Mouse (Mus musculus) left cerebral cortex, adult 18-20 months (tissue): ENCODE results near the gene Esrrg. TPM values are rescaled to one million over a fixed set of nuclear protein-coding genes. Genes with fewer than 3 reads are reported as not detected.
A peak's percentile ranks its signal among the peaks of the same experiment; 100 is the strongest.

Experiments used
- DNase-seq, 2 experiments: peaks; one replicate each; pipeline ENCODE4 v3.0.0; 2021 to 2022; ENCODE audit warnings: low spot score in 2 of 2, mixed read lengths in 1 of 2
- total RNA-seq, 2 experiments: library from RNA; stranded (reverse); gene quantifications; 2 replicates each; pipeline ENCODE4 v1.2.3; 2021

Gene Esrrg
- total RNA-seq, 2 experiments from 2014 or later: 24.6 to 28.1 TPM

DNA sequence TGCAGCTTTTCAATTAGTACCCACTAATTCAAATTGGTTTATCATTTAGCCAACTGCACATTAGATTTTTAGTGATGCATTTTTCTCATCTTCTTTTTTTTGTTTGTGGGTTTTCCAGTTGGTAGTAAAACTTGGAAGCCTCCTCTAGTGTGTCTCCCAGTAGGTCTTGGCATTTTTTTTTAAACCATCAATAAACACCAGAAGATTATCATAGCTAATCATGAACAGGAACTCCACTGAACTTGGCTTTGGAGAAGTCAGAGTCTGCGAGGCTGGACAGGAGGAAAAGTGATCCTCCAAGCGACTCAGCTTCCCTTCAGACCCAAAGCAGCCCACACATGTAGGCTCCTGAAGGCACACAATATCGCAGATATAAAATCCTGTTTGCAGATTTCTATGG, 155.2 kb downstream of the Esrrg start:
- DNase-seq: no peak

DNA sequence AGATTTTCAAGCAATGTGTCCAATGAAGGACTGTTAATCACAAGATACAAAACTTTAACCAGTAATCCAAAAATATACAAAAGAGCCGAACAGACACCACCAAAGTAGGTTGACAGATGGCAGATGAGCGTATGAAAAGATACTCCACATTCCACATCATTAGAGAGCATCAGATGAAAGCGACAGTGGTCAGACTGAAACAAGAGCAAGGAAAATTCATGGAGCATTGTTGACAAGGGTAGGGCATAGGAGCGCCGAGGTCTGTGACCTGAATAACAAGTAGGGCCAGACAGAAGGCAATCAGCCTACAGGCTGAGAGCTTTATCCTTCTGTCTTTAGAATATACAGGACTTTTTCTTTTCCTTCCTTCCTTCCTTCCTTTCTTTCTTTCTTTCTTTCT, 157.0 kb downstream of the Esrrg start:
- DNase-seq: no peak

DNA sequence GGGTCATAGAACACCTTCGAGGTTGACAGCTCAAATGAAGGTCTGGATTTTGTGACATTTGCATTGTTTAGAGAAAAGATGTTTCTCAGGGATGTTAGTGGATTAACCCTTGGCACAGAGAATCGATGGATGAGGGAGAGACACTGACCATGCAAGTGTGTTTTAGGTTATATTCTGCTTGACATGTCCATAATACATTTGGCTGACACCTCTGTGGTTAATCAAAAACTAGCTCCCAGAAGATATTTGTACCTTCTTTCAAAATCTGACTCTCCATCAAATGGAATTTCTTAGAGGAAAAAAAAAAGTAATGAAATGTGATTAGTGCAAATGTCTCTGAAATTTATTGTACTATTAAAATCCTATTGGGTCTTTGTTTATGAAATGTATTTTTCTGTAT, 158.8 kb downstream of the Esrrg start:
- no peak for DNase-seq

DNA sequence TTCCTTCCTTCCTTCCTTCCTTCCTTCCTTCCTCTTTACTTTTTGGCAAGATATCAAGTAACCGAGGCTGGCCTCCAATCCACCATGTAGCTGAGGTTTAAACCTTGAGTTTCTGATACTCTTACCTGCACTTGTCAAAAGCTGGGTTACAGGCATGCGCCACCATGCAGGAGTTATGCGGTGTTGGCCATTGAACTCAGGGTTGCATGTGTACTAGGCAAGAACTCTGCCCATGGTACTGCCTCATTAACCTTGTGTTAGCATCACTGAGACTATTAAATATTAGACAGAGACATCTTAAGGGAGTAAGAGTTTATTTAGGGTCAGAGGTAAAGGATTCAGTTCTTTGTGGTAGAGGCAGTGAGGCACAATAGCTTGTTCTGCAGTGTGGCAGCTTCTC, 161.6 kb downstream of the Esrrg start:
- DNase-seq: no peak

DNA sequence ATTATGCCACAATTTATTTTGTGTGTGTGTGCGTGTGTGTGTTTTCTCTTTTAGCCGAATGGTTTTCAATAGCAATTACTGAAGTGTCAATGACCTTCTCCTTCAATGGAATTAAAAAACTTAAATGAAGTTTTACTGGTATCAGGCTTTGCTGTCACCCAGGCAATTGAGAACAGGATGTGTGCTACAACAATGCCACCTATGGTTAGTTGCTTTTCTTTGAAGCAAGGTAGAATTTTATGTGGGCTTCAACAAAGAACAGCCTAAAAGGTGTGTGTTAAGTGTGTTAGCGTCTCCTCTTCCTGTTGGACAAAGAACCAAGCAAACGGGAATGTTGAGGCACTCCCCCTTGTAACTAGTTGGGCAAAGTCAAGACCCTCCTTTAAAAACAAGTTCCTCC, 162.5 kb downstream of the Esrrg start:
- DNase-seq: no peak

DNA sequence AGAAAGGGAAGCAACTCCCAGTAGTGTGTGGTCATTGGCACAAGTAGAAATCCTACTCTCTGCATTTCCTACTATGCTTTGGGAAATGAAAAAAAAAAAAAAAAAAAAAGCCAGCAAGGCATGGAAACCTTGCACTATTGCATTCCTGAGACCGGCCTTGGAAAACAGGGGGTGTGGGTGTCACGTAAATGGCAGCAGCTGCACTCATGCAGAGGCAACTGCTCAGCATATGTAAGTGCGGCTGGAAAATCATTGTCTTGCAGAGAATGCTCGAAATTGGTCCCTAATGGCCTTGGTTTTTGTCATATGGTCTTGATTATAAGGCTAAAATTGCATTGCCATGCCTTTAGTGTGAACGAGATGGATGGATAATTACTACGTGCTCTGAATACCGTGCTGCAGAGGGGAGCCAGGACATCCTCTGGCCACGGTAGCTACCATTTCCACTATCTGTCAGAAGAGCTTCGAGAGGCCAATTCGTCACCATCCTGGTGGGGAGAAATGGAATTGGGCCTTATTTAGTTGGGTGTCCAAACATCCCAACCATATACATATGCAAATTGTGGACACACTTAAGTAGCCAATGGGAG, 171.1 kb downstream of the Esrrg start:
- no peak for DNase-seq

GRCm38 (mm10) chr1:187785226-187785625, 176.6 kb downstream of the Esrrg start:
- DNase-seq: peak; percentile 30 to 31

GRCm38 (mm10) chr1:187787055-187788016, 178.7 kb downstream of the Esrrg start:
- no peak for DNase-seq

DNA sequence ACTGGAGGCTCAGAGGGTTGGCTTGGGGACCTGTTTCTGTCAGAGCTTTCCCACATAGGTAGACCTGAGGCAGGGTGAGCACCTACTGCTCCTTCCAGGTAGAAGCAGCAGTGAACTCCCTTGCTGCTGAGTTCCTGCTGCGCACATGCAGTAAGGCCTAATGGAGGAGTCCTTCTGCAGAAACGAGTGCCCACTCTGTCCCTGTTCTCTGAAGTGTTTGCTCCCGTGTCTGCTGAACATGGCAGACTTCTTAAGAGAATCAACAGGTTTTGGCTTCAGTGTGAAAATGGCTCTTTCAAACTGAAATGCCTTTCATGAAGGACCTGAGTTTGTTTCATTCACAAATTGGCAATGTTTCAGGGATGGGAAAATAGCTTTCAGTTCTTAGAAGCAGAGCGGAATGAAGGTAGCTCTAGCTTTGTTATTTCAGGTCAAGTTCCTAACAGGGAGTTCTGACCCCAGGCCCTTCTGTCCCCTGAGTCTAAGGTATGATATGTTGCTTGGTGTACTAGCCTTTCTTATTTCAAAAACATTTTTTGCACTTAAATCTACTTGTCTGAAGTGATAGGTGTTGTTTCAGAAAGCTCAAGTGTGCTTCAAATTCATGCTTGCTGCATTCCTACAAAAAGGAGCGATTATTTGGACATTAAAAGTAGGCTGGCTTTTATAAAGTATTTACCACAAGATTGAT, 185.8 kb downstream of the Esrrg start:
- no peak for DNase-seq

DNA sequence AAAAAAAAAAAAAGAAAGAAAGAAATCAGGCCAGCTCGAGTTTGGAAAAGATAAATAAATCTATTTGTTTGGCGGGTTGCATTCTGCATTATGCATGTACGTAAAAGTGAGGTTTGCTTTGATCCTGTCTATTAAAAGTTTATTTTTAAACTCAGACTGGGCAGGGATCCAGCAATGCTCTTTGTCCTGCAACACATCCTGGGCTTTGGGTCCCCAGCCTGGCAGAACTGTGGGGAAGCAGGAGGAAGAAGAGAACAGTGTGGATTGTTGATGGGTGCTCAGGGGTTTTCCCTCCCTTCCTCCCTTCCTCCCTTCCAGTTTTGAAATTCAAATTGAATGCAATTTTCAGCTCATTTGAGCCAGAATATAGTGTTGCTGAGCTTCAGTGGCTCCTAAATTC, 187.0 kb downstream of the Esrrg start:
- DNase-seq: no peak

- no peak for DNase-seq
These were observed 190.7 kb downstream of the Esrrg start for GRCm38 (mm10) chr1:187799300-187799699.

DNA sequence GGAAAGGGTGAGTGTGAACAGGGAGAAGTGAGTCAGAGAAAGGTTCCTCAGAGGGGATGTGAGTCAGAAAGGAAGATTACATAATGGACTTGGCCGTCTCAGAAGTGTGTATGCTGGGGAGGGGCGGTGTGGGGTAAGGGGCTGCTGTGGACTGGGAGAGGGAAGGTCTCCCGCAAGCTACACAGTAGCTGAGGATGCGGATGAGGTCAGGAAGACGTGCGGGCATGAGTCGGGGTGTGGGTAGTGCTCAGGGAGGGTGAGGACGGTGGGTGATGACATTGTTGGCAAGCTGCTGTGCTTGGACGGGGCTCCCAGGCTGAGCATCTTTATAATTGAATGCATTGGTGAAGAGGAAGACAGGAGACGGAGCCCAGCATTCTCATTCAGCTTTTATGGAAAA, 192.2 kb downstream of the Esrrg start:
- DNase-seq: no peak

DNA sequence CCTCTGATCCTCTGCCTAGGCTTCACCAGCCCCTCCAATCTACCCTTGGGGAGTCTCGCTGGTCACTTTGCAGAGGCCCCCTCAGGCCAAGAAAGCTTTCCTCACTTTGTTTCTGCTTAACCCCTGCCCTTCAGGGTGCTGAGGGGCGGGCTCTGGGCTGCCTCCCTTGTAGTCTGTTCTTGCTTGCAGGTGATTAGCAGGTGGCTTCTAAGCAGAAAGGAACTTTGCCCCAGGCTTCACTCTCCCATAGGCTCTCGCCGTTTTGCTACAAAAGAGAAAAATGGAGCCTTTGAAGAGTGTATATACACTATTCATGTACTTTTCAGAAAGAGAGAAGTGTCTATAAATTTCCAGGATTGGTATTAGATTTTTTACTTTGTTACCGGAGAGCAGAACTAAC, 195.0 kb downstream of the Esrrg start:
- no peak for DNase-seq

DNA sequence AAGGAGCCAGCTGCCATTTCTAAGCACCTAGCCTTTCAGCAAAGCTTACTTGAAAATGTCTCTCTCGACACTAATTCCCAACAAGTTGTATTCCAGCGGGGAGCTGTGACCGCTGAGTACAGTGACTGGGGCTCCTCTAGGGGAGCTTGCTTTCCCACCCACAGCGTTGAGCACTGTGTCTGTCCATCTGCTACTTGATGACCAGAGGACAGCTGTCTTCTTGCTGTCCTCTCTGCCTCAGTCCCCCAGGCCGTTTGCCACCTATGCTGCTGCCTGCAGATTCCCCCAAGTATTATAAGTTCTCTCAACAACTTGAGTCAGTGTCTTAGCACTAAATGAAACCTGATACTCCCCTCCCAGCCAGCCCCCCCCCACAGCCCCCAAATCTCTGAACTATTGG, 195.4 kb downstream of the Esrrg start:
- DNase-seq: no peak

DNA sequence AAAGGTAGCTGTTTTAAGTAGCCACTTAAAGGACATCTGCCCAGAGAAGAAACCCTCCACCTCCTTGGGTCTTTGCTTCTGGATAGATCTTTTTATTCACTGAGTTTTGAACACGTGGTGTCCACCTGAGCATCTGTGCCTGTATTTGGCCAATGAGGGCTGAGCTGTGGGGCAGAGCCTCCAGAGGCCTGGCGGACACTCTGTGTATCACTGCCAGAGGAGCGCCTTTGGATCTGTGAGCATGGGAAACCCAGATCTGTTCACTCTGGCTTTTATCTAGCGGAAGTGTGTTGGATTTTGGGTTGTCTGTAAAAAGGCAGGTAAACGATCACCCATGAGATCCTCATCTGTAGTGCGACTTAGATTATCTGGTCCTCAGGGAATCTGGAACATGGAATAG, 196.4 kb downstream of the Esrrg start:
- no peak for DNase-seq

- DNase-seq: no peak
These were observed 199.1 kb downstream of the Esrrg start for GRCm38 (mm10) chr1:187807477-187808390.

DNA sequence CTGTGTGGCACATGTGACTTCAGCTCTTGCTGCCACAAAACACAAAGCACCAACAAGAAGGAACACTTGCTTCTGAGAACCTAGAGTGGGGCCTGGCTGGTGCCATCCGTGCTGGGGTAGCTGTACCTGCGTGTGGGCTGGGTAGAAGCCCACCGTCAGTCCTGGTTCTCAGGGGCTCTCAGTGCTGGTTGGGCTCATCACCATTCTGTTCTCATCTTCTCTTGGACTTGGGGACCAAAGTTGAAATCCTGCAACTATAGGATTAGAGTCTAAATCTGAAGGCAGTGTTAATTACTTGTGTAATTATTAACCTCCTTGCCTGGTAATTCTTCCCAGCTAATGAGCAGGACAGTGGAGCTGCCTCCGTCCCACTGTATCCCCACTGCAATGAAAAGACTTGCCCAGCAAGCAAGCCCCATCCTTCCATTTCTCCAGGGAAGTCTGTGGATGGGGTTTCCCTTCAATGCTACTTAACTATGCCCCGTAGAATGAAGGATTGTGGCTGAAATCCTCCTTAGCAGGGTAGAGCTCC, 199.9 kb downstream of the Esrrg start:
- DNase-seq: no peak

GRCm38 (mm10) chr1:187809546-187809945, 201.0 kb downstream of the Esrrg start:
- DNase-seq: no peak

DNA sequence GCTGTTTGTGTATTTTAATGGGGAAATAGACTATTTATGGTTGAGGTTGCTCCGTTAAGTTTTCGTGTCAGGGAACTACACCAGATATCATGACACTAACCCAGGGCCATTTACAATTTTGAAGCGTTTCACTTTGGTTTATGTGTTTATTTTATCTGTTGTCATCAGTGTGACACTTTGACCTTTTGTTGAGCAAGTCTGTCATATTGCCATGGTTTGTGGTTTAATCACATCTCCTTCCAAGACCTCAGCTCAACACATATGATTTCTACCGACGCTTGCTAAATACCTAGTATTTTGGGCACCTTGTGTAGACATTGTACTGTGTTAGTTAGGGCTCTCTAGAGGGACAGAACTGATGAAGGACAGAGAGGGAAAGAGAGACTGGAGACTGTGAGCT, 210.8 kb downstream of the Esrrg start:
- DNase-seq: no peak

- no peak for DNase-seq
These were observed 212.8 kb downstream of the Esrrg start for GRCm38 (mm10) chr1:187821368-187821811.

GRCm38 (mm10) chr1:187823351-187823750, 214.8 kb downstream of the Esrrg start:
- DNase-seq: no peak
